Mouse (Mus musculus): ENCODE results near the gene Tlcd1. TPM values are rescaled to one million over a fixed set of nuclear protein-coding genes. Genes with fewer than 3 reads are reported as not detected.

Gene Tlcd1
- polyA plus RNA-seq, 1 experiment from 2014 or later = 14.1 TPM

DNA sequence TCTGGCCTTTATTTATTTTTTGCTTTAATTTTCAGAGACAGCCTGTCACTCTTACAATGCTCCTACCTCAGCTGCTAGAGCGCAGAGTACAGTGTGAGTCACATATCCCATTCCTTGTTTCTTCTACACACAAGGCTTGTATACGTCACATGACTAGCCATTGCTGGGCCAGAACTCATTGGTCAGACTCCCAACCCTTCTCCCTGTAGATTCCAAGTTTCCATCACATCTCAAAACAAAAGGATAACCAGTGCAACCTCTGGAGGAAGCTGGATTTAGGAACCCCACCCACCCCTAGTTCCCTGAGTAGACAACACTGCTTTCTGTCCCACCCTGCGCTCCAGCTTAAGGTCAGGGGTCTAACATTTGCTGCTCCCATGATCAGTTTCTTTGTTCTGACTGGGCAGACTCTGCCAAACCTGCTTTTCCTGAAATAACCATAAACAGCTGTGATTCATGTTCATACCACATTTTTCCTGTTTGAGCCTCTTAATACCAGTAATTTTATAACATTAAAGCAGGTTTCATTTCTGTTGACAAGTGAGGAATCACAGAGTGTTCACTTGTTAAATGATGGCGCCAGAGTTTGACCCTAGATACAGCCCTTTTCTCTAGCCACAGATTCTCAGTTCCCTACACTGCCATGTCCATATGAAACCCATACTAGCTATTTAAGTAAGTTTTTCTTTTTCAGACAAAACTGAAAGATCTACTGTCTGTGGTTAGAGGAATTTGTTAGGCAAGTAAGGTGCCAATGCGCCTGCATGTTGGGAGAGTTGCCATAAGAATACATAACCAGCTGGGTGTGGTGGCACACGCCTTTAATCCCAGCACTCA, 29.6 kb upstream of the Tlcd1 start:
- H3K27ac ChIP-seq = no peak overlapping the region
- WGBS = 88% methylated on average over 6 of the region's 6 CpGs
- H3K36me3 ChIP-seq = peaks cover 83% of the 10 kb centered on the region
- no peak for ATAC-seq (ENCODE audit: low FRiP score, low read depth)
- no peaks in the 10 kb centered on the region for H3K27me3 ChIP-seq
- H3K9me3 ChIP-seq = no peaks in the 10 kb centered on the region
- H3K4me3 ChIP-seq = no peak overlapping the region
- no peaks in the 10 kb centered on the region for H3K4me1 ChIP-seq
- no peak overlapping the region for H3K4me2 ChIP-seq (replicated peaks)
- no peak overlapping the region for H3K9ac ChIP-seq

GRCm38 (mm10) chr11:78151161-78151560, 25.4 kb upstream of the Tlcd1 start:
- ATAC-seq (ENCODE audit: low FRiP score, low read depth) = no peak
- H3K4me2 ChIP-seq (replicated peaks) = no peak overlapping the region
- no peaks in the 10 kb centered on the region for H3K27me3 ChIP-seq
- no peak overlapping the region for H3K4me3 ChIP-seq
- peaks cover 13% of the 10 kb centered on the region for H3K4me1 ChIP-seq
- H3K36me3 ChIP-seq = peaks cover 89% of the 10 kb centered on the region
- WGBS = 24% methylated on average over 1 of the region's 1 CpGs
- no peak overlapping the region for H3K9ac ChIP-seq
- H3K27ac ChIP-seq = no peak overlapping the region
- no peaks in the 10 kb centered on the region for H3K9me3 ChIP-seq

- Histone ChIP-seq H3K4me3 (no peak overlapping the region), H3K4me2 (replicated peaks) (no peak overlapping the region), H3K9me3 (no peaks in the 10 kb centered on the region), H3K9ac (no peak overlapping the region), H3K36me3 (peaks cover 89% of the 10 kb centered on the region), H3K4me1 (peaks cover 18% of the 10 kb centered on the region), H3K27ac (peak overlapping the region; percentile 53; the same call in 1 of the 2 replicates), H3K27me3 (no peaks in the 10 kb centered on the region)
- 51% methylated on average over 9 of the region's 9 CpGs for WGBS
- ATAC-seq (ENCODE audit: low FRiP score, low read depth) = no peak
Measured at GRCm38 (mm10) chr11:78152299-78153231, 23.9 kb upstream of the Tlcd1 start.

DNA sequence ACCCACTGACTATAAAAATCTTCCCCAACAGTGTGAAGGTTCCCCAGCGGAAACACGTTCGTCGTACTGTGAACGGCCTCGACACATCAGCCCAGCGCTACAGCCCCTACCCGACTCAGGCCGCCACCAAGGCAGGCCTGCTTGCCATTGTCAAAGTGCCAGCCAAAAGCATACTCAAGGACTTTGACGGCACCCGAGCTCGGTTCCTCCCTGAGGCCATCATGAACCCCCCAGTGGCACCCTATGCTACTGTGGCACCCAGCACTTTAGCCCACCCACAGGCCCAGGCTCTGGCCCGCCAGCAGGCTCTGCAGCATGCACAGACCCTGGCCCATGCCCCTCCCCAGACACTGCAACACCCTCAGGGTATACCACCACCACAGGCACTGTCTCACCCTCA, 22.7 kb upstream of the Tlcd1 start:
- Histone ChIP-seq H3K27ac (no peak overlapping the region), H3K36me3 (peaks cover 91% of the 10 kb centered on the region), H3K9me3 (no peaks in the 10 kb centered on the region), H3K9ac (0 out of 2 replicates have a peak overlapping the region, but pooled peaks have one; percentile 19), H3K27me3 (no peaks in the 10 kb centered on the region), H3K4me1 (peaks cover 25% of the 10 kb centered on the region), H3K4me2 (replicated peaks) (no peak overlapping the region), H3K4me3 (no peak overlapping the region)
- WGBS = 88% methylated on average over 13 of the region's 13 CpGs
- ATAC-seq (ENCODE audit: low FRiP score, low read depth) = 0 out of 2 replicates have a peak, but pooled peaks have one; percentile 28

GRCm38 (mm10) chr11:78155674-78156073, 20.8 kb upstream of the Tlcd1 start:
- H3K36me3 ChIP-seq = peaks cover 92% of the 10 kb centered on the region
- no peaks in the 10 kb centered on the region for H3K9me3 ChIP-seq
- no peaks in the 10 kb centered on the region for H3K27me3 ChIP-seq
- no peak for ATAC-seq (ENCODE audit: low FRiP score, low read depth)
- no peak overlapping the region for H3K4me2 ChIP-seq (replicated peaks)
- no peak overlapping the region for H3K9ac ChIP-seq
- peaks cover 39% of the 10 kb centered on the region for H3K4me1 ChIP-seq
- 78% methylated on average over 5 of the region's 5 CpGs for WGBS
- H3K4me3 ChIP-seq = no peak overlapping the region
- peak overlapping the region; percentile 64 for H3K27ac ChIP-seq

- no peak overlapping the region for H3K4me3 ChIP-seq
- H3K36me3 ChIP-seq = peaks cover 92% of the 10 kb centered on the region
- no peak overlapping the region for H3K9ac ChIP-seq
- peaks cover 45% of the 10 kb centered on the region for H3K4me1 ChIP-seq
- no peaks in the 10 kb centered on the region for H3K9me3 ChIP-seq
- no peak overlapping the region for H3K27ac ChIP-seq
- WGBS = 54% methylated on average over 6 of the region's 6 CpGs
- no peak for ATAC-seq (ENCODE audit: low FRiP score, low read depth)
- no peak overlapping the region for H3K4me2 ChIP-seq (replicated peaks)
- H3K27me3 ChIP-seq = no peaks in the 10 kb centered on the region
Measured at GRCm38 (mm10) chr11:78156156-78156699, 20.3 kb upstream of the Tlcd1 start.

DNA sequence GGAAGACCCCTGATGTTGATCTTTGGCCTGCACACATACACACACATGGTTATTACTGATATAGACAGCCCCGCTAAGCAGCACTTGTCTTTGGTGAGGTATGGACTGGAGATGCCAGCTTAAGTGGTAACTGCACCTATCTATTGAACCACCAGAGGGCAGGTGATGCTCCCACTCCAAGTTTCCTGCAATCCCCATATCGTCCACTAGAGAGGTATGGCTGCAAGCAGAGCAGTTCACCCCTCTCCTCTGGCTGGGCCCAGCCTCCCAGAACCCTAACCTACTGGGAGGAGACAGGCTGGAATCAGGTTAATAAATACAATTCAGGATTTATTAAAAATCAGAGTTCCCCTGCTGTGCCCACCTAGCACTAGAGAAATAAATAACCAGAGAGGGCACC, 17.4 kb upstream of the Tlcd1 start:
- Histone ChIP-seq H3K4me1 (peaks cover 54% of the 10 kb centered on the region), H3K36me3 (peaks cover 79% of the 10 kb centered on the region), H3K27me3 (no peaks in the 10 kb centered on the region), H3K9me3 (no peaks in the 10 kb centered on the region), H3K4me3 (no peak overlapping the region), H3K27ac (no peak overlapping the region), H3K9ac (no peak overlapping the region), H3K4me2 (replicated peaks) (0 out of 2 replicates have a peak overlapping the region, but pooled peaks have one; percentile 11)
- WGBS = 35% methylated on average over 2 of the region's 2 CpGs
- ATAC-seq (ENCODE audit: low FRiP score, low read depth) = peak; percentile 30; the same call in 1 of the 2 replicates

GRCm38 (mm10) chr11:78159557-78159956, 17.0 kb upstream of the Tlcd1 start:
- WGBS = 76% methylated on average over 7 of the region's 7 CpGs

GRCm38 (mm10) chr11:78160171-78160570, 16.3 kb upstream of the Tlcd1 start:
- Histone ChIP-seq H3K27ac (0 out of 2 replicates have a peak overlapping the region, but pooled peaks have one; percentile 45), H3K4me3 (no peak overlapping the region), H3K4me2 (replicated peaks) (no peak overlapping the region), H3K9me3 (no peaks in the 10 kb centered on the region), H3K4me1 (peaks cover 54% of the 10 kb centered on the region), H3K36me3 (peaks cover 68% of the 10 kb centered on the region), H3K9ac (no peak overlapping the region), H3K27me3 (no peaks in the 10 kb centered on the region)
- whole genome bisulfite sequencing = 88% methylated on average over 18 of the region's 18 CpGs
- ATAC-seq (ENCODE audit: low FRiP score, low read depth) = no peak

More at GRCm38 (mm10) chr11:78159557-78159956, 17.0 kb upstream of the Tlcd1 start:
- peaks cover 74% of the 10 kb centered on the region for H3K36me3 ChIP-seq
- H3K4me3 ChIP-seq = no peak overlapping the region
- H3K4me1 ChIP-seq = peaks cover 54% of the 10 kb centered on the region
- H3K27me3 ChIP-seq = no peaks in the 10 kb centered on the region
- H3K27ac ChIP-seq = peak overlapping the region; percentile 45; the same call in 1 of the 2 replicates
- ATAC-seq (ENCODE audit: low FRiP score, low read depth) = no peak
- H3K9ac ChIP-seq = no peak overlapping the region
- H3K9me3 ChIP-seq = no peaks in the 10 kb centered on the region
- H3K4me2 ChIP-seq (replicated peaks) = 0 out of 2 replicates have a peak overlapping the region, but pooled peaks have one; percentile 11

GRCm38 (mm10) chr11:78160675-78161074, 15.8 kb upstream of the Tlcd1 start:
- H3K27me3 ChIP-seq = no peaks in the 10 kb centered on the region
- H3K27ac ChIP-seq = no peak overlapping the region
- H3K36me3 ChIP-seq = peaks cover 63% of the 10 kb centered on the region
- 88% methylated on average over 3 of the region's 3 CpGs for WGBS
- H3K4me2 ChIP-seq (replicated peaks) = 0 out of 2 replicates have a peak overlapping the region, but pooled peaks have one; percentile 91
- no peak overlapping the region for H3K9ac ChIP-seq
- no peak overlapping the region for H3K4me3 ChIP-seq
- H3K9me3 ChIP-seq = no peaks in the 10 kb centered on the region
- peaks cover 55% of the 10 kb centered on the region for H3K4me1 ChIP-seq
- no peak for ATAC-seq (ENCODE audit: low FRiP score, low read depth)

GRCm38 (mm10) chr11:78161169-78161568, 15.3 kb upstream of the Tlcd1 start:
- no peak overlapping the region for H3K4me3 ChIP-seq

More at GRCm38 (mm10) chr11:78161169-78161568, 15.3 kb upstream of the Tlcd1 start:
- peak overlapping the region; percentile 91 for H3K4me2 ChIP-seq (replicated peaks)
- H3K9ac ChIP-seq = peak overlapping the region; percentile 25; the same call in 1 of the 2 replicates
- peaks cover 60% of the 10 kb centered on the region for H3K4me1 ChIP-seq
- no peaks in the 10 kb centered on the region for H3K27me3 ChIP-seq
- H3K36me3 ChIP-seq = peaks cover 60% of the 10 kb centered on the region
- H3K27ac ChIP-seq = no peak overlapping the region; the same call in 1 of the 2 replicates
- no peaks in the 10 kb centered on the region for H3K9me3 ChIP-seq
- no peak for ATAC-seq (ENCODE audit: low FRiP score, low read depth)
- 89% methylated on average over 14 of the region's 14 CpGs for WGBS

Data from limb, embryonic 13.5 days (tissue).